Mouse (Mus musculus) frontal cortex, adult (tissue): Measurements from ENCODE around the gene Bax.
A peak's percentile ranks its signal among the peaks of the same experiment; 100 is the strongest.

ENCODE experiments used
- ATAC-seq: cut with Nextera tagmentation; 2 replicates; pipeline ENCODE4 v1.9.2; 2017; ENCODE audit warnings: mild to moderate bottlenecking, moderate library complexity, mixed read lengths; ENCODE audit not compliant: low TSS enrichment

Bax gene

GRCm38 (mm10) chr7:45456721-45457203 is 9.9 kb downstream of the Bax start:
- ATAC-seq: no peak

- no peak for ATAC-seq
Measured at GRCm38 (mm10) chr7:45455932-45456696, 10.6 kb downstream of the Bax start.

GRCm38 (mm10) chr7:45454971-45455370 is 11.7 kb downstream of the Bax start:
- ATAC-seq: no peak

DNA sequence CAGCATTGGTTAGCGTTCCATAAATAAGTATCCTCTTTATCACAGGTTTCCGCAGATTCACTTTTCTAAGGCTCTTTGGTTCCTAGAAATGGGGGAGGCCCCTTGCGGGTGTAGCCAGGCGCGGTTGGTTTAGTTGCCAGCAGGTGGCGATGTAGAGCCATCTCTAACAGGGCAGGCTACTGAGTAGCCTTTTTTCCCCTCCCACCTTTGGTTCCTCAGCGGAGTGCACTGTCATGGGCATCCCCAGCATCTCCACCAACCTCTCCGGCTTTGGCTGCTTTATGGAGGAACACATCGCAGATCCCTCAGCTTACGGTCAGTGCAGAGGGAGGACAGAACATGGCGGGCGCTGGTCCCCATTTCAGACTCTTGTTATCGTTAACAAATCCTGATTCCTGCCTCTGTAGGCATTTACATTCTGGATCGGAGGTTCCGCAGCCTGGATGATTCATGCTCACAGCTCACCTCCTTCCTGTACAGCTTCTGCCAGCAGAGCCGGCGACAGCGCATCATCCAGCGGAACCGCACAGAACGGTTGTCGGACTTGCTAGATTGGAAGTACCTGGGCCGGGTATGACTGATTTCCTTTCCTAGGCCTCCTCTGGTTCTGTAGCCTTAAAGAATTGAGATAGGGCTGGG is 15.2 kb downstream of the Bax start:
- ATAC-seq: peak; percentile 82

GRCm38 (mm10) chr7:45449974-45450373 is 16.7 kb downstream of the Bax start:
- ATAC-seq: no peak

DNA sequence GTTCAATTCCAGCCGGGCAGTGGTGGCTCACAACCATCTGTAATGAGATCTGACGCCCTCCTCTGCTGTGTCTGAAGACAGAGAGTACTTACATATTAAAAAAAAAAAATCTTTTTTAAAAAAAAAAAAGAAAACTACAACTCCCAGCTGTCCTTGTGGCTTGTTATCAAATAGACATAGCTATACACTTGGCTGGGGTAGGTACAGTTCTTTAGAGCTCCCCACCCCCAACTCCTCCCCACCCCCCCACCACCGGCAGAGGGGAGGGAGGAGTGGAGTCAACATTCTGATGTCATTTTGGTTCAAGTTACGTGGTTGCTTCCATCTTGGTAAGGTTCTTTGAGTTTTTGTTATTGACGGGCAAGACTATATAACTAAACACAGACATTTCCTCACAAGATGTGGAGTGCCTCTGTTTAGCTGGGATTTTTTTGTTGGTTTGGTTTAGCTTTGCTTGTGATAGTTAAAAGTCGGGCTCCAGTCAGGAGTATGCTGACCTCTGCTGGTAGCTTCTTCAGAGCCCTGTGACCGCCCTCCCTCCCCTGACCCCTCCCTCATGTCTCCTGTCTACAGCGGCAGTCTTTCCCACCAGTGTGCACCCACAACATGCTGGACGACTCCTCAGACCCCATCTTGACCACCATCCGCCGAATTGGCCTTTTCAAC is 19.2 kb downstream of the Bax start:
- ATAC-seq: no peak

DNA sequence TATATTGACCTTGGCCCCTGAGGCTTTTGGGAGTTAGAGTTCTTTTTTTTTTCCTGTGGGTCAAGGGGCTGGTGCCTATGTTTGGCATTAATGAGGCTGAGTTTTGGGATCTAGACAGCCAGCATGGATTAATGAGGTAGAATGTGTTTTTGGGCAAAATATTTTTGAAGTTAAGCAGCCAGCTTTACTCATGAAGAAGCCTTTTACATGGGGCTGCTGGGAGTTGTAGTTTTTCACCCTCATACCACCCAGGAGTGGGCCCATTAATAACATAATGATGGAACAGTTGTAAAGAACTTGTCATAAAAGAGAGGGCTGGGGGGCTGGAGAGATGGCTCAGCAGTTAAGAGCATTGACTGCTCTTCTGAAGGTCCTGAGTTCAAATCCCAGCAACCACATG is 20.1 kb downstream of the Bax start:
- ATAC-seq: no peak

GRCm38 (mm10) chr7:45443526-45444420 is 22.9 kb downstream of the Bax start:
- ATAC-seq: no peak

DNA sequence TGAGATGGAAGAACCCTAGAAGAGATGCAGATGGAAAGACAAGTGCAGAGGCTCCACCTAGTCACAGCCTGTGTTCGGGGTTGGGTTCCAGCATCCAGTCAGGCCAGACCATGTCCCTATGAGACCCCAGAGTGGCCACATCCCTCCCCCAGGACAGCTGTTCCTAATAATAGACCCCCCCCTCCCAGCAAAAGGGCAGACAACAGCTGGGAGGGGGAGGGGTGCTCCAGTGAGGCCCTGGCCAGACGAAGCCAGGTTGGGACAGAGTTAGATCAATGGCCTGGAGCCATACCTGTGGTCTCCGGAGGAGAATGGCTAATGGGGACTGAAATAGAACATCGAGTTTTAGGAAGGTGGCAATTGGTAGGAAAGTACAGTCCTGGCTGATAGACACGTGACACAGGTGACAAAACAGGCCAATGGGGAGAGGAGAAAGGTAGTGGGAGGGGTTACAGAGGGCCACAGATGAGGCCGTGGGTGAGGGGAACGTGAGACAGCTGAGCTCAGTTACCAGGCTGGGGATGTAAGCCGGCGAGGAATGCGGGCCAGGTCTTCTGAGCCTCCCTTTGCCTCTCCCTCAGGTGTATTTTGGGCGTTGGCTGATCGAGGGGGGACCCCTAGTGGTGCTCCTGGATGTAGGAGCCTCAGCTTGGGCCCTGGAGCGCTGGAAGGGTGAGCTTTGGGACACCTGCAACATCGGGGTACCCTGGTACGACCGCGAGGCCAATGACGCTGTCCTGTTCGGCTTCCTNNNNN is 29.0 kb downstream of the Bax start, which contains the start of gene Ruvbl2:
TSS of gene Ruvbl2 (minus strand) at position 576 of the 756 bp plus-strand sequence.
- ATAC-seq: no peak

DNA sequence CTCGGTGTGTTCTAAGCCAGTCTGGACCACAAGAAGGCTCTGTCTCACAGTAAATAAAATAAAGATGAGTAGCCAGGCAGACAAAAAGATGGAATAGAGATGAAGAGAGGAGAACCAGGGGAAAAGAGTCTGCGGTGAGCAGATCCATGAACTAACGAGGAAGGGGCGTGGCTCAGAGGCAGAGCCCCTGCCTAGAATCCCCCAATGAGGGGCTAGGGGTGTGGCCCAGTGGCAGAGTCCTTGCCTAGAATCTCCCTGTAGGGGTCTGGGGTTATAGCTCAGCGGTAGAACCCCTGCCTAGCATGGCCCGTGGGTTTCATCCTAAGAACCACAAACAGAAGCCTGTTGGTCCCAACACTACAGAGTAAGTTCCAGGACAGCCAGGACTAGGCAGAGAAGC is 29.7 kb downstream of the Bax start:
- no peak for ATAC-seq

DNA sequence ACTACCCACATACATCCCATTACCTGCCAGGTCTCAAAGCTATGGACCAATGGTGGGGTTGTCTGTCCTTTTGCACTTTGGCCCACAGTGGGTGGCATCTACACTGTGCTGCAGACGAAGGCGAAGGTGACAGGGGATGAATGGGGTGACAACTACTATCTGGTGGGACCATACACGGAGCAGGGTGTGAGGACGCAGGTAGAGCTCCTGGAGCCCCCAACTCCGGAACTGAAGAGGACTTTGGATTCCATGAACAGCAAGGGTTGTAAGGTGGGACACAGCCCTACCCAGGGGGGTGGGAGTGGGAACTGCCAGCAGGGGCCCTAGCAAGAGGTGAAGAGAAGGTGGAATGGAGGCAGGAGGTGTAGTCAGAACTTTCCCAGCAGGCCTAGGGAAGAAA is 30.3 kb downstream of the Bax start:
- ATAC-seq: no peak

DNA sequence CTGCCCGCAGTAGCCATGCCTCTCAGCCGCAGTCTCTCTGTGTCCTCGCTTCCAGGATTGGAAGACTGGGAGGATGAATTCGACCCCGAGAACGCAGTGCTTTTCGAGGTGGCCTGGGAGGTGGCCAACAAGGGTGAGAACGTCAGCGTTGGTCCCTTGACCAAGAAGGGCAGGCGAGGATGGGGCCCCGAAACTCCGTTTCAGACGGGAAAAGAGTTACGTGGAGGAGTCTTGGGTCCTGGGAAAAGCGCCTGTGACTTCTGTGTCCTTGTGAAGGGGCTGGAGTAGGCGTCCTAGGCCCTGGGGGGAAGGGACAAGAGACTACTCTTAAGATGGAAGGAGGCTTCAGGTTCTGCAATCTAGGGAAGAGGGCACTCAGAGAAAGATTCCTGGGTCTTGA is 31.7 kb downstream of the Bax start:
- ATAC-seq: 0 out of 2 replicates have a peak, but pooled peaks have one; percentile 7

DNA sequence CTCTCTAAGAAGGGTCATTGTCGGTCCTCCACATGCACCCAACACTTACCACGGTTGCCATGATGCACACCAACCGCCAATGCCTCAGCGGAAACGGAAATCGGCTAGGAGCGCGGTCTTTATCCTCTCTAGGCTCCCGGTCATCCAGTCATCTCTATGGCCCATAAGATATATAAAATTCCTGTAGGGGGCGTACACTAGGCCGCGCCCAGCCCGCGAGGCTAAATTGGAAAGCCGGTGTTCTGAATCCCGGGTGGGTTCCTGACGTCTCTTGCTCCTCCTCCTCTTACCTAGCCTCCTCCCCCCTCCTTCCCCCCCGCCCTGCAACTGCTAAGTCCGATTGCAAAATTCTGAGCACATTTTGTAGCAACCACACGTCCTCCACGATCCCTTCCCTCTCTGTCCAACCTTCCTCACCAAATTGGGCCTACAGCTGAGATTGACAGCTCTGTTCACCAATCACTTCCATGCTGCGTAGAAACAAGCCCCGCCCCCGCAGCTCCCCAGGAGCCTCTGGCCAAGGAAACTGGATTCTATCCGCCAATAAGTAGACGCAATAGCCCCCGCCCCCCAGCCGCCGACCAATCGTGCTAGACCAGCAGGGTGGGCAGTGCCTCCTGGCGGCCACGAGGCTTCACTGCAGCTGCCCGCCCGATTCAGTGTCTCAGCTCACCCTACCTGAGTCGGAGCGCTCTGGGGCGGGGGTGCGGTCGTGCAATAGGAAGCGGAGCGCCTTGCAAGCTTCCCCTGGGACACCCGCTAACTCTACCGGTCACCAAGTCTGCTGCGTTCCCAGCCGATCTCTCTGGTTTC is 32.3 kb downstream of the Bax start, which contains the start of gene Gys1:
TSS of gene Gys1 (plus strand) at position 642 of the 813 bp plus-strand sequence.
- peak; percentile 90 for ATAC-seq

DNA sequence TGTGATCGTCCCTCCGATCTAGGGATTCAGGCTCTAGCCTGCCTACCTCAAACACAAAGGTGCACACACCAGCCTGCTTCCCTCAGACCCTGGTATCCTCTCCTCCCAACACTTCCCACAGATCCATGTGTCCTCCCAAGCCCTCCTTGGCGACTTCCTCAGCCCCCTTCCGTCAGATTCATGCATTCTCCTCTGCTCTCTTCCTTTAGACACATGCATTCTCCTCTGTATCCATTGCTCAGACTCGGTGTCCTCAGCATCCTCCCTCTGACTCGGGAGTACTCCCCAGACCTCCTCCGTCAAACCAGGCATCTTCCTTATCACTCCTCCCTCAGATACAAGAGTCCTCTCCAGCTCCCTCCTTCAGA is 32.9 kb downstream of the Bax start:
- no peak for ATAC-seq

- ATAC-seq: no peak
Measured at GRCm38 (mm10) chr7:45426556-45426955, 40.1 kb downstream of the Bax start.

DNA sequence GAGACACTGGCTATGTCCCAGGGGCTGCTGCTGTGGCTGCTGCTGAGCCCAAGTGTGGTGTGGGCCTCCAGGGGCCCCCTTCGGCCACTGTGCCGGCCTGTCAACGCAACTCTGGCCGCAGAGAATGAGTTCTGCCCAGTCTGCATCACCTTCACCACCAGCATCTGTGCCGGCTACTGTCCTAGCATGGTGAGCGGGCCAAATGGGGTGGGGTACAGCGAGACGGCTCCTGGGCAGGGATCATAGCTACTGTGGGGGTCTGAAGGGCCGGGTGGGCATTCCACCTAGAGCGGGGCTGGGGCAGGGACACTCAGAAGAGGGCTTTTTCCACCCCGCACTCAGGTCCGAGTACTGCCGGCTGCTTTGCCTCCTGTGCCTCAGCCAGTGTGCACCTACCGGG is 45.5 kb downstream of the Bax start:
- ATAC-seq: no peak

GRCm38 (mm10) chr7:45420615-45420919 is 46.1 kb downstream of the Bax start, which contains the start of gene Lhb:
TSS of gene Lhb (plus strand) at chr7:45420820.
- no peak for ATAC-seq

DNA sequence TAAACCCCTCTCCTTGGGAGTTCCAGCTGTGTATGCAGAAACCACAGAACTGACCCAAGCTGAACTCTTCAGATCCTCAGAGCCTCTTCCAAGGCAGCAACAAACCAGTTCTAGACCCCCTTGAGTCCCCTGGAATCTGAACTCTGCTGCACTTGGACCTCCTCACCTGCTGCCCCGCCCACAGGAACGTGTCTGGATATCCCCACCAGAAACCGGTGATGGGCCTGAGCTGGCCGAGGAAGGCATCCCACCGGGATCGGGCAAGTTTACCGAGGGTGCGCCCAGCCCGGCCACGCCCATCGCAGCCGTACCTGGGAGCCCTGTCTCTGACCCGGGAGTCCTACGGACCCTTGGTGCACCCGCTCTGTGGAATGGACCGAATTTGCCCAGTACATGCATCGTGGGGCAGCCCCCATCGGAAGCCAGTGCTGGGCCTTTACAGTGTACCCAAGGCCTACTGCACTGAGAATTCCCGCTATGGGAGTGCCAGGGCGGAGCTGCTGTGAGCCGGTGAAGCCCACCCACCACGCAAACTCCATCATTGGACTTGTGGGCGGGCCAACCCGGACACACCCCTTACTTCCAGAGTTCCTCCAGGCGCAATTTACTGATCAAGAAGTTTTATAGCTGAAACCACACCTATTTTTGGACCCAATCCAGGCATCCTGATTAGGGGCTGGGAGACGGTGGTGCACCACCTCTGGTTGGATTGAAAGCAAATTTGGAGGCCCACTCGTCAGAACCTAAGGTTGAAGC is 46.7 kb downstream of the Bax start:
- ATAC-seq: no peak

GRCm38 (mm10) chr7:45417962-45418492 is 48.7 kb downstream of the Bax start:
- ATAC-seq: no peak
